Mouse (Mus musculus) olfactory bulb, adult 2 months (tissue): ENCODE data around the gene Gm20547.

Experiments
- CTCF ChIP-seq: fragments of 200-500 bp; IDR thresholded peaks from 2 replicates; pipeline ENCODE4 v1.5.1; 2012; ENCODE audit warnings: low read depth, mild to moderate bottlenecking, low read length, moderate library complexity; ENCODE audit not compliant: insufficient read depth
- POLR2A ChIP-seq: fragments of 200-500 bp; IDR thresholded peaks from 2 replicates; pipeline ENCODE4 v1.6.1; 2012; ENCODE audit warnings: mild to moderate bottlenecking, low read depth, low read length, moderate library complexity; ENCODE audit not compliant: insufficient read depth

DNA sequence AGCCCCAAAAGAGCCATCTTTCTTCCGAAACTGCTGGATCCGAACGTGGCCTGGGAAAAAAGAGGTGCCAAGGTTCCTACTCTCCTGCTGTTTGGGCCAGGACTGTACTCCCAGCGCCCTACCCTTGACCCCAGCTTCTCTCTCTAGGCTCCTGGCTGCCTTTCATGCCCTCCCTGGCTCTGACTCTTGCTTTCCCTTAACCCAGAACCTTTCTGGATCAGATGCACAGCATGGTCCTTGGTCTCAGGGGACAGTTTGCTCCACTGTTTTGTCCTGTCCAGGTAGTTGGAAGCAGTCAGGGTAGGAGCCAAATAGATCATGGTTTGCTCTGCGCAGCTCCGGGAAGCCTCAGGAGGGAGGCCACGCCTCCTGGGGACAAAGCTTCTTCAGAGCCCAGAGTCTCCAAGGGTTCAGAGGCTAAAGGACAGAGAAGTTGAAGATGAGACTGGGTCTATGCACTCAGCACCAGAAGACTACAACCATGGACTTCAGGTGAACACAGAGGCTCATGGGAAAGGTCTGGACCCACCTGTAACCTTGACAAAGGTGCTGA is 66.9 kb downstream of the Gm20547 start:
- no peak for TF ChIP-seq POLR2A
- no peak for TF ChIP-seq CTCF
